Mouse (Mus musculus) kidney, postnatal 0 days (tissue): ENCODE measurements at regions not wholly inside any gene's neighbourhood (a gene's known extent, or its start where the extent isn't known, plus 50 kb on each side); places are given as distances from the start of the nearest gene placed in this dataset.
A peak's percentile ranks its signal among the peaks of the same experiment; 100 is the strongest.

ENCODE experiments used
- ATAC-seq: fragments of 200-750 bp; cut with Nextera tagmentation; replicated peaks from 2 replicates; pipeline ENCODE4 v1.8.0; 2017; ENCODE audit warnings: low read depth, moderate number of reproducible peaks, moderate TSS enrichment, moderate library complexity; ENCODE audit not compliant: low FRiP score
- DNase-seq: peaks from one replicate; pipeline ENCODE4 v3.0.0-alpha.2; 2016; ENCODE audit warnings: low spot score
- H3K27ac ChIP-seq: fragments of 300-500 bp; sonication (generic); 2 replicates; pipeline ENCODE4 v1.5.1; 2014; ENCODE audit warnings: mild to moderate bottlenecking
- H3K27me3 ChIP-seq: fragments of 300-500 bp; sonication (generic); 2 replicates; pipeline ENCODE4 v1.6.1; 2014; ENCODE audit warnings: low read length, mixed read lengths; ENCODE audit not compliant: insufficient read depth
- H3K36me3 ChIP-seq: fragments of 300-500 bp; sonication (generic); 2 replicates; pipeline ENCODE4 v1.6.1; 2014; ENCODE audit warnings: low read length, mixed read lengths; ENCODE audit not compliant: insufficient read depth
- H3K4me1 ChIP-seq: fragments of 300-500 bp; sonication (generic); replicated peaks from 2 replicates; pipeline ENCODE4 v1.6.1; 2014; ENCODE audit warnings: antibody characterized with exemption, low read length, mixed read lengths; ENCODE audit not compliant: insufficient read depth
- H3K4me2 ChIP-seq: fragments of 300-500 bp; sonication (generic); 2 replicates; pipeline ENCODE4 v1.6.1; 2014; ENCODE audit warnings: mild to moderate bottlenecking, low read length, moderate library complexity, mixed read lengths
- H3K4me3 ChIP-seq: fragments of 300-500 bp; sonication (generic); replicated peaks from 2 replicates; pipeline ENCODE4 v1.5.1; 2014; ENCODE audit warnings: low read depth, low read length
- H3K9ac ChIP-seq: fragments of 300-500 bp; sonication (generic); 2 replicates; pipeline ENCODE4 v1.6.1; 2014; ENCODE audit warnings: low read depth, low read length
- H3K9me3 ChIP-seq: fragments of 300-500 bp; sonication (generic); replicated peaks from 2 replicates; pipeline ENCODE4 v1.6.1; 2016; ENCODE audit warnings: low read length, inconsistent platforms, mixed read lengths
- CTCF ChIP-seq: IDR thresholded peaks from 2 replicates; pipeline ENCODE4 v1.5.1; 2016; ENCODE audit warnings: antibody characterized with exemption, low read depth, mild to moderate bottlenecking, moderate library complexity
- WGBS: fragments of 180-500 bp; shearing (Covaris S2); extraction: QIAGEN DNeasy Blood & Tissue Kit; methylation state at CpG from one replicate; pipeline ENCODE4 v1.1.7; 2014; 5-methylcytosine and 5-hydroxymethylcytosine counted together

DNA sequence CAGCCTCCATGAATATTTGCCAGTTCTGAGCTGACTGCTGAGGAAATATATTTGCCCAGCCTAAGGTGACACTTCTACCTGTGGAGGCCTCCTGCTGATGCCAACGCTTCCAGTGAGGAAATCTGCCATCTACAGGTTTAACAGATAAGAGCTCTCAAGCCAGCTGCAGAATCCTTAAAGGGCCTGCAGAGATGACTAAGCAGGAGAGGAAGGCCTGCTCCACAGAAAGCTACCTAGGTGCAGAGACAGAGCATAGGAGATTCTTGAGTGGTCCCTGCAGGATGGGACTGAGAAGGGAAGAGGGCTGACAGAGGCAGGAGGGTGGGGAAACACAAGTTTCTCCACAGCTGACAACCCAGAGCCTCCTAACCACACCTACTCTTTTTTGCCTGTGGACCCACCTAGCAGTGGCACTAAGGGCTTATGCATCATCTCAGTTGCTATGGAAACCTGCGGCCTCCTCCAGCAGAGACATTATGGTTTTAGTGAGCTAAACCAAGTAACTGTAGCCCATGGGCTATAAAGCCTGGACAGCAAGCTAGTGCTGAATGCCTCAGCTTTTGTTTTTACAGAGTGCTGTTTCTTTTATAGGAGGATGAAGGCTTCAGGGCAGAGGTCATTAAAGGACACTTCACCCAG is 82.6 kb upstream of the Dscam start:
- Histone ChIP-seq H3K9ac (no peak overlapping the region), H3K4me1 (no peaks in the 10 kb centered on the region), H3K9me3 (no peaks in the 10 kb centered on the region), H3K27me3 (no peaks in the 10 kb centered on the region), H3K4me2 (no peak overlapping the region), H3K36me3 (no peaks in the 10 kb centered on the region), H3K27ac (no peak overlapping the region), H3K4me3 (no peak overlapping the region)
- ATAC-seq (no peak), DNase-seq (no peak)
- WGBS: 33% methylated on average over 2 of the region's 2 CpGs
- TF ChIP-seq CTCF: no peak

DNA sequence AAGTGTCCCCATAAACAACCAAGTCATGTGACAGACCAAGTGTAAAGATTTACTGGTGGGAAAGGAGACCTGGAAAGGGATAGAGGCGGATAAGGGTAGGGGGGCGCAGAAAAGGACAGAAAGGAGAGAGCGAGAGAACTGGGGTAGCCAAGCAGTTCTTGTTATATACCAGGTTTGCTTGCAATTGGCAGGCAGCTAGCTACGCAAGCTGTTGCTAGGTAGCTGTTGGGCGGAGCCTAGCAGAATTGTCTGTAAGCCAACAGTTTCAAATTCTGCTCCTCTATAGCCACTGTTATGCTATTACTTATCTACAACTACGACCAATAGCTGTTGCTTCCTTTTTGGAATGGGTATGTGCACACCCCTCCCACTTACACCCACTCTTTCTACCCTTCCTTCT is 88.3 kb upstream of the Dscam start:
- ATAC-seq (no peak), DNase-seq (no peak)
- Histone ChIP-seq H3K9me3 (no peaks in the 10 kb centered on the region), H3K27me3 (no peaks in the 10 kb centered on the region), H3K27ac (no peak overlapping the region), H3K4me2 (no peak overlapping the region), H3K36me3 (no peaks in the 10 kb centered on the region), H3K4me3 (no peak overlapping the region), H3K4me1 (no peaks in the 10 kb centered on the region), H3K9ac (no peak overlapping the region)
- 81% methylated on average over 6 of the region's 6 CpGs for WGBS
- no peak for TF ChIP-seq CTCF

- no peak overlapping the region for H3K4me3 ChIP-seq
Observed at GRCm38 (mm10) chr16:97263451-97263850, 92.9 kb upstream of the Dscam start.

DNA sequence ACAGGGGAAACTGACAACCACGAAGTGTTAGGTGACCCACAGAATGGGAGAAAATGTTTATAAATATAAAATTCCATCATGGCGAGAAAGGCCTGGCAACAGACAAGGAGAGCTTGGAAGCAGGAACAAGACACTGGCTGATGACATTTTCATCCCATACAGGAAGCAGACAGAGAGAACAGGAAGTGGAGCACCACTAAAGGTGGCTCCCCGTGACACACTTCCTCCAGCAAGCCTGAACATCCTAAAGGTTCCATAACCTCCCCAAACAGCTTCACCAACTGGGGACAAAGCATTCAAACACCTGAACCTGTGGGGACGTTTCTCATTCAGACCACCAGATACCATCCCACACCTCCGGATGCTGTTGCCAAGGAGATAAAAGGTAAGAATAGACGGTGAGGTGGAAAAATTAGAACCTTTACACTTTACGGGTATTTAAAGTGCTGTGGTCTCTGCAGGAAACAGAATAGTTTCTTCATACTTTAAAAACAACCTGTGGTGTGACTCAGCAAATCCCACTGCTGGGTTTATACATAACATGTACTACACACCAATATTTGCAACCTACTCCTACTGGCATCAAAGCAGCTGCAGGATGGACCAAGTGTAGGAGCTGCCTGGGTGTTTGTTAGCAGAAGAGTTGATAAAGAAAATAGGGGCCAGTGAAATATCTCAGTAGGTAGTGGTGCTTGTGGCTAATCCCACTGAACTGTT is 86.0 kb upstream of the Bace2 start:
- Histone ChIP-seq H3K27ac (no peak overlapping the region), H3K4me3 (no peak overlapping the region), H3K36me3 (no peaks in the 10 kb centered on the region), H3K4me1 (no peaks in the 10 kb centered on the region), H3K27me3 (no peaks in the 10 kb centered on the region), H3K9me3 (no peaks in the 10 kb centered on the region), H3K4me2 (no peak overlapping the region), H3K9ac (no peak overlapping the region)
- ATAC-seq (no peak), DNase-seq (no peak)
- 86% methylated on average over 7 of the region's 7 CpGs for WGBS
- no peak for TF ChIP-seq CTCF

More at GRCm38 (mm10) chr16:97263451-97263850, 92.9 kb upstream of the Dscam start:
- Histone ChIP-seq H3K27me3 (no peaks in the 10 kb centered on the region), H3K9ac (no peak overlapping the region), H3K4me1 (no peaks in the 10 kb centered on the region), H3K27ac (no peak overlapping the region), H3K9me3 (no peaks in the 10 kb centered on the region), H3K36me3 (no peaks in the 10 kb centered on the region), H3K4me2 (no peak overlapping the region)
- no peak for ATAC-seq
- DNase-seq: no peak
- WGBS: 38% methylated on average over 6 of the region's 6 CpGs
- TF ChIP-seq CTCF: no peak

- Histone ChIP-seq H3K36me3 (no peaks in the 10 kb centered on the region), H3K27me3 (no peaks in the 10 kb centered on the region), H3K9me3 (no peaks in the 10 kb centered on the region), H3K4me2 (no peak overlapping the region), H3K27ac (no peak overlapping the region), H3K9ac (no peak overlapping the region), H3K4me3 (no peak overlapping the region), H3K4me1 (no peaks in the 10 kb centered on the region)
- ATAC-seq (no peak), DNase-seq (no peak)
- 89% methylated on average over 8 of the region's 8 CpGs for WGBS
- no peak for TF ChIP-seq CTCF
Observed at GRCm38 (mm10) chr16:97271264-97271663, 85.3 kb upstream of the Bace2 start.

DNA sequence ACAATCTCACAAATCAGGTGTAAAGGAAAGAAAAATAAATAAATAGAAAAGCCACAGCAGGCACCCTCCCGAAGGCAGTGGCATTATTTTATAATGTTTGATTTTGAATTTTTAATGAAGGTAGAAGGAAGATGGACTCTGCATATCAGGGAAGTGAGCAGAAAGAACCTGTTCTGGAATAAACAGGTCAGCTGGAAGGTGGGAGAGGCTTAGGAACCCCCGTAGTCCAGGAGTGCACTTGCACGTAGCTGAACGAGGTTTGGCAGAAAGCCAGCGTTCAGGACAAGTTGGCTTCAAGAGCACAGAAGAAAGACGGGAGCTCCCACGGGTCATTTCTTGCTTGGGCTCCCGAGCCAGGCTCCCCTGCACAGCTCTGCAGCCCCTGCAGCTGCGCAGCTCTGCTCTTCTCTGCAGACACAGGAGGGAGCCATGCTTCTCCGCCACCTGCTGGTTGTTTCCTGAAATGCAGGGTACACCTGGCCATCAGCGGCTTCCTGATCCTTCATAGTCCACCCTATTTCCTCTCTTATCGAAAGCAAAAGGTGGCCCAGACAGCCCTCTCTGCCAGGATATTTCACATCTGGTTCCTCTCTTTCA is 84.4 kb upstream of the Bace2 start:
- DNase-seq: peak; percentile 65
- WGBS: 6% methylated on average over 12 of the region's 12 CpGs
- no peaks in the 10 kb centered on the region for H3K9me3 ChIP-seq
- peak overlapping the region; percentile 35 for H3K4me2 ChIP-seq
- H3K27me3 ChIP-seq: no peaks in the 10 kb centered on the region
- peak; percentile 92 for TF ChIP-seq CTCF
- H3K4me1 ChIP-seq: no peaks in the 10 kb centered on the region
- H3K36me3 ChIP-seq: no peaks in the 10 kb centered on the region
- H3K9ac ChIP-seq: no peak overlapping the region
- ATAC-seq: peak; percentile 91
- no peak overlapping the region for H3K4me3 ChIP-seq
- H3K27ac ChIP-seq: no peak overlapping the region
